ENCODE assay signal across 8 mouse cellular contexts in the genomic region with DNA sequence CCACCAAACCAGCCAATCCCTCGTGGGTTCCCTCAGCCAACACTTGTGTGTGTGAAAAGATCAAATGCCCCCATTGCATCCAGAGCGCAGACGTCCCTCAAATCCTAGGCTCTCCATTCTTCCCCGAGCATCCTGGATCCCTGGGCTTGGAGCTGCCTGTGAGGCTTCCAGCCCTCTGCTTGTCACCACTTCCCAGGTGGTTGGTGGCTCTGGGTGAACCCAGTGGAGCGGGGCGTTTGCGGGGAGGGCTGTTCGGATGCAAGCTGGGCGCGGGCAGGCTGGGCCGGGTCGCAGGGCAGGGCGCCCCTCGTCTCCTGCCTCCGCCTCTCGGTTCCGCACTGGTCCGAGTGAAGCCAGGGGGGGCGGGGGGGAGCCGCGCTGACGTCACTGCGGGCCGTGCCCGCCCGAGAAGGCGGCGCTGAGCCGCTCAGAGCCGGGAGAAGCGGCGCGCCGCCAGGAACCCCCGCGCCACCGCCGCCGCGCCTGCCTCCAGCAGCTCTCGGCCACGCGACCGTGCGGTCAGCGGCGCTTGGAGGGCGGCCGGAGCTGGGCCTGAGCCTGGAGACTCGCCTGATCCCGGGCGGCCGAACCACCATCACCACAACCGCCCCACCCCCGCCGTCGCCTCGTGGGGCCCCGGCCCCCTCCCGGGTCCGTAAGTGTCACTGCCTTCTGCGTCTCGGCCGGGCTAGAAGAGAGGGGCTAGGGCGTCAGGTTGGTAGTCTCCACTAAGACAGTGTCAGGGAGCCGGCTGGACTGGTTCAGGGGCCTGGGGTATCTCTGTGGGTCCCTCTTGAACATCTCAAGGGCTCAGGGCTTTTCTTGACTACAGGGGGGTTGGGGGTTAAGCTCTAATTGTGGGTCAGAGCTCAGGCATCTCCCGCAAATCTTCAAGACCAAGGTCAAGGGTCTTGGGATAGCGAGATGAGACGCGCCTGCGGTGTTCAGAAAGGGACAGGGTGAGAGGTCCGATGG. TPM values are rescaled to one million over a fixed set of nuclear protein-coding genes. Genes with fewer than 3 reads are reported as not detected.
A peak's percentile ranks its signal among the peaks of the same experiment; 100 is the strongest.
DNase-seq lines count a peak whose midpoint lies in the region; ATAC-seq and TF ChIP-seq lines count a peak whose summit lies in the region.

No protein-coding gene starts in this region.

- H3K9me3 ChIP-seq in hindbrain, postnatal 0 days (ENCODE audit: low read length) = no peaks in the 10 kb centered on the region
- H3K9me3 ChIP-seq in midbrain, postnatal 0 days (ENCODE audit: low read length) = no peaks in the 10 kb centered on the region

- H3K27ac ChIP-seq in hindbrain, postnatal 0 days = peak overlapping the region; percentile 97
- peak overlapping the region; percentile 82 for H3K27ac ChIP-seq in midbrain, postnatal 0 days (ENCODE audit: low read depth, low read length)

- H3K27me3 ChIP-seq in hindbrain, postnatal 0 days (ENCODE audit: insufficient read depth, low read length) = no peaks in the 10 kb centered on the region
- H3K27me3 ChIP-seq in midbrain, postnatal 0 days (ENCODE audit: insufficient read depth, low read length) = peaks cover 16% of the 10 kb centered on the region

- WGBS in hindbrain, postnatal 0 days = 3% methylated on average over 59 of the region's 72 CpGs
- WGBS in midbrain, postnatal 0 days = under 1% methylated on average over 46 of the region's 72 CpGs

- ATAC-seq in hindbrain, postnatal 0 days = peak; percentile 80
- ATAC-seq in midbrain, postnatal 0 days (ENCODE audit: low FRiP score) = peak; percentile 72
- no peak for ATAC-seq in megakaryocyte progenitor cell, adult 5-6 weeks (replicated peaks; ENCODE audit: poor library complexity)

- DNase-seq in layer of hippocampus, adult 8-10 months (ENCODE audit: low spot score in 2 of 2) = peak; percentile 66 to 71
- DNase-seq in layer of hippocampus, adult 9-11 months = no peak
- peak; percentile 91 to 94 for DNase-seq in cerebellum, postnatal 25 days
- DNase-seq in hindbrain, postnatal 0 days (ENCODE audit: low spot score) = peak; percentile 91
- peak; percentile 87 for DNase-seq in midbrain, postnatal 0 days (ENCODE audit: low spot score)
- no peak for DNase-seq in gastrocnemius, adult 8-10 months (ENCODE audit: low spot score in 2 of 2)
- no peak for DNase-seq in adipocyte (ENCODE audit: low spot score)

- H3K4me3 ChIP-seq in hindbrain, postnatal 0 days (ENCODE audit: low read length) = peak overlapping the region; percentile 89
- H3K4me3 ChIP-seq in midbrain, postnatal 0 days (ENCODE audit: low read depth, low read length) = peak overlapping the region; percentile 78

- H3K36me3 ChIP-seq in hindbrain, postnatal 0 days (ENCODE audit: insufficient read depth, low read length) = no peaks in the 10 kb centered on the region
- no peaks in the 10 kb centered on the region for H3K36me3 ChIP-seq in midbrain, postnatal 0 days (ENCODE audit: insufficient read depth, low read length)

- H3K4me1 ChIP-seq in hindbrain, postnatal 0 days (ENCODE audit: insufficient read depth, low read length) = peaks cover 9% of the 10 kb centered on the region; the same call in 1 of the 2 replicates
- peaks cover 7% of the 10 kb centered on the region; the same call in 1 of the 2 replicates for H3K4me1 ChIP-seq in midbrain, postnatal 0 days (ENCODE audit: insufficient read depth, low read length)

- peak overlapping the region; percentile 93 for H3K4me2 ChIP-seq in hindbrain, postnatal 0 days (ENCODE audit: low read depth, low read length)
- H3K4me2 ChIP-seq in midbrain, postnatal 0 days (ENCODE audit: low read depth, low read length, poor library complexity, severe bottlenecking) = peak overlapping the region; percentile 90

- peak overlapping the region; percentile 98 for H3K9ac ChIP-seq in hindbrain, postnatal 0 days (replicated peaks; ENCODE audit: low read length)
- H3K9ac ChIP-seq in midbrain, postnatal 0 days (replicated peaks; ENCODE audit: low read length, poor library complexity, severe bottlenecking) = peak overlapping the region; percentile 96

- TF ChIP-seq CTCF in hindbrain, postnatal 0 days (IDR thresholded peaks at IDR 0.05; ENCODE audit: low read depth) = no peak
- no peak for TF ChIP-seq CTCF in midbrain, postnatal 0 days (IDR thresholded peaks at IDR 0.05)

RNA-seq across cellular contexts. Expression of gene Polg, which starts 33.7 kb away (rescaled TPM):
- total RNA-seq in layer of hippocampus, adult 8-10 months (2022) = 100 to 1,000 TPM in 1 of 4 experiments, 10 to 100 TPM in 3; 87.5 to 101 (median 95.1) TPM
- 60.0 and 79.5 TPM in 2 replicates for total RNA-seq in hindbrain, postnatal 0 days (2014; rRNA removed)
- 23.8 and 23.9 TPM in 2 replicates for polyA plus RNA-seq in hindbrain, postnatal 0 days (2015; fragmentation: Nextera tagmentation; extraction: Ambion mirVana)
- 46.5 and 49.4 TPM in 2 replicates for total RNA-seq in midbrain, postnatal 0 days (2014; rRNA removed)
- polyA plus RNA-seq in midbrain, postnatal 0 days (2015; fragmentation: Nextera tagmentation; extraction: Ambion mirVana) = 16.9 and 18.6 TPM in 2 replicates
- 10 to 100 TPM; 26.0 to 43.5 (median 38.1) TPM for total RNA-seq in gastrocnemius, adult 8-10 months (2022)
- total RNA-seq in megakaryocyte progenitor cell, adult 5-6 weeks (2015) = 21.2 and 22.5 TPM in 2 replicates
- 41.3 and 52.0 TPM in 2 replicates for total RNA-seq in megakaryocyte progenitor cell, adult 5-6 weeks (2017)

Comparison
In these comparisons a context has a peak if more than half of its experiments do, and no peak if none do; other contexts are left out.
1. DNase-seq: peak in layer of hippocampus, adult 8-10 months (2 of 2), cerebellum, postnatal 25 days (2 of 2), hindbrain, postnatal 0 days (single experiment) and midbrain, postnatal 0 days (single experiment); none in layer of hippocampus, adult 9-11 months (single experiment), gastrocnemius, adult 8-10 months (0 of 2) and adipocyte (single experiment).